Mouse (Mus musculus) yolk sac, embryonic 10.5 days (tissue): ENCODE measurements around the gene Hvcn1.
A peak's percentile ranks its signal among the peaks of the same experiment; 100 is the strongest.

Experiments used
- DNase-seq: peaks from one replicate; pipeline ENCODE4 v3.0.0-alpha.2; 2017; ENCODE audit warnings: low spot score

Hvcn1 gene

DNA sequence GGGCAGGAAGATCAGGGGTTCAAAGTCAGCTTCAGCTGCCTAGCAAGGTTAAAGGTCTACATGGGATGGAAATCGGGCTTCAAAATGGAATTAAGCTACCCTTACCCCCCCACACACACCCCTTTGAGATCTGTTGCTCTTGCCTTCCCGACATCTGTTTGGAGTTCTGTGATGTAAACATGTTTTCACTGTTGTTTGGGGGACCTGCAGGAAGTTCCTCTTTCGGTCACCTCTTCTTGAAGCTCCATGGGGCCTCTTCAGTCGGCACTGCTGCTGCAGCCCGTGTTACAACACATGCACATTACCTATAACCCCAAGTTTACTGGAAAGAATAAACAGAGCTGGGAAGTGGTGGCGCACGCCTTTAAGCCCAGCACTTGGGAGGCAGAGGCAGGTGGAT lies 60.5 kb downstream of the Hvcn1 start:
- DNase-seq: no peak

DNA sequence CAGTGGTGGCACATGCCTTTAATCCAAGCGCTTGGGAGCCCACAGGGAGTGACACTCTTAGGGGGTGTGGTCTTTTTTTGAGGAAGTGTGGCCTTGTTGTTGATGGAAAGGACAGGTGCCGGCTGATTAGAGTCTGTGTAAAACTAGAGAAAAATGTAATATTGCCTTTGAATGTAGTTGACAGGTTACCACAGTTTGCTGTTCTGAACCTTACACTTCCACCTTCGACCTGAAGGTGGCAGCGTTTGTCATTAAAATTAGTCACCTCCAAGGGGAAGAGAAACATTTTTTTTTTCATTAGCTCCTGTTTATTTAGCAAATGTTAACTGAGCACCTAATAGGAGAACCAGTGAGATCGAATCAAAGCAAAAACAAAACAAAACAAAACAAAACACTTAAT lies 61.3 kb downstream of the Hvcn1 start:
- no peak for DNase-seq

DNA sequence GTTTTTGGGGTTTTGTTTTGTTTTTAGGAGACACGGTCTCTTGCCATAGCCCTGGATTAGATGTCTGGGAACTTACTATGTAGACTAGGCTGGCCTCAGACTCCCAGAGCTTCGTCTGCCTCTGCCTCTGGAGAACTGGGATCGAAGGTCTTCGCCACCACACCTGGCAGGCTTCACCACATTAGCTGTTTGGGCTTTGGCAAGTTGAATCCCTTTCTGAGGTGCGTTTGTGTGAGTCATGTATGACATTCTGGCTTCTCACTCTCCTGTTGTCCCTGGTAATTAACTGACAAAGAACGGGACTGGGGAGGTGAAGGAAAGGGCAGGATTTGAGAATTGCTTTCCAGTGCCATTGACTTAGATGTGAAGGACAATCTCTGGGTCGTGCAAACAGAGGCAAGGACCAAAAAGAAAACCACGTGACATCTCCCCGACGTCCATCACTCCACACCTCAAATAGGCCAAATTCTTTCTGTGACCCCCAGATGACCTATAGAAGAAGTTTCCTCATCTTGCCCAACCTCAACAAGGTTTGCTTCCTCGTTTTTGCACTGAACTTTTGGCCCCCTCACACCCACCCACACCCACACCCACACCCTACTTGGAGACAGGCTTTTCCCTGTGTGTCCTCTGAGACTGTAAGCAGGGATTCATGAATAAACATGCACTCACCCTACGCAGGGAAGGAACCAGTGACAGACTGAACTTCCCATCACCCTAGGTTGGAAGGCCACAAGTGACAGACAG lies 62.4 kb downstream of the Hvcn1 start:
- DNase-seq: no peak

DNA sequence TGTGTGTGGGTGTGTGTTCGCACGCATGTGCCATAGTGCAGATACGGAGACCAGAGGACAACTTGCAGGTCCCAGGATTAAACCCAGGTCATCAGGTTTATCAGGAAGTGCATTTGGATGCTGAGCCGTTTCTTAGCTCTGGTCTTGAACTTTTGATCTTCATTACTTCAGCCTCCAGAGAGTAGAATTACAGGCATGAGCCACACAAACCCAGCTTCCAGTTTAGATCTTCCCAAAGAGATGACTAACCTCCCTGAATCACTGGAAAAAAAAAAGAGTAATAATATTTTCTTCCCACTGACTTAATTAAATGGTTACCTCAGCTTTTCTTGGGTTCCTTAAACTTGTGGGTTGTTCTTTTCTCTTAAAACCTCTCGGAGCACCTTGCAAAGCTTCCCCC lies 66.2 kb downstream of the Hvcn1 start:
- no peak for DNase-seq

DNA sequence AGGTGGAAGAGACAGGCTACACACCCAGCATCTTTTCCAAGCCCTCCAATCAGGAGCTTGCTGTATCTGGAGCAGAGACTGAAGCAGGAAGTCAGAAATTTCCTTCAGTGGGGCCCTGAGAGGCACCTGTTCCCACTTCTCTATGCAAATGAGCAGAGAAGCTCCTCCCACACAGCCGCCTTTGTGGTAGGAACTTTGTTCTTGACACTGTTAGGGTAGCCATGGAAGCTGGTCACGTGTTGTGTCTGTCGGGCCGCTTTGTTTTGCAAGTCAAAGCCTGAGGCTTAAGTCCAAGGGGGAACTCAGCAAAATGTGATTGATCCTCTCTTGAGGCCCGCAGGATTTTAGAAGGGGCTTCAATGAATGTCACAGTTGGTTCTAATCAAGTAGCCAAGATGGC lies 68.2 kb downstream of the Hvcn1 start:
- DNase-seq: peak; percentile 83

DNA sequence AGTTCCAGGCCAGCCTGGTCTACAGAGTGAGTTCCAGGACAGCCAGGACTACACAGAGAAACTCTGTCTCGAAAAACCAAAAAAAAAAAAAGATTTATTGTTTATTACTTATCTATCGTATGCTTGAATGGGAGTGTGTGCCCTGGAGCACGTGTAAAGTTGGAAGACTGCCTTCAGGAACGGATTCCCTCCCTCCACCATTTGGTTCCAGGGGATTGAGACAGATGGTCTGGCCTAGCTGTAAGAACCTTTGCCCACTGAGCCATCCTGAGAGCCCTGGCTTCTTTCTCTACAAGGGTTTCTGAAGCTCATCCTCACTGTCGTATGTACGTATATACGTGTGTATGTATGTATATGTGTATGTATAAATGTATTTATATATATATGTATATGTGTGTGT lies 72.3 kb downstream of the Hvcn1 start:
- no peak for DNase-seq

DNA sequence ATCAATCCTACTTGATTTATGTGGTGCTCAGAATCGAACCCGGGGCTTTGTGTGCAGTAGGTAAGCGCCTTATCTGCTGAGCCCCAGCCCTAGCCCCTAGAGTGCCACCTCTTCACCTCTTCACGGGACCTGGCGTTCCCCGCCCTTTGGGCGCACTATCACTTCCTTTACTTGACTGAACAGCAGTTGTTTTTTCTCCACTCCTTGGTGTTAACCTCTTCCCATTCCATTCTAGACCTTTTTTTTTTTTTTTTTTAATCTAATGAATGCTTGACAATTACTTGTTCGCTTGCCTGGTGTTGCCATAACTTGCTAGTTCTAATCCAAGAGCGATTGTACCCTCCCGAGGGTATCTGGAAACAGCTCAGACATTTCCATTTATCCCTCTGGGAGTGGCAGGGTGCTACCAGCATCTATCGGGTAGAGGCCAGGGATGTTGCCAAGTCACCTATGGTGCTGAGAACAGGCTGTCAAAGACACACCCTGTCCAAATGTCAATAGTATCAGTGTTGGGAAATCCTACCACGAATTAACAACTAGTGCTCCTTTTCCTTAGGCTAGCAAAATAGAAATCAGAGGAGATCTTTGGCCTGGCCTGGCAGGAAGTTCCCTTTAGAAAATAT lies 73.3 kb downstream of the Hvcn1 start:
- DNase-seq: peak; percentile 58

DNA sequence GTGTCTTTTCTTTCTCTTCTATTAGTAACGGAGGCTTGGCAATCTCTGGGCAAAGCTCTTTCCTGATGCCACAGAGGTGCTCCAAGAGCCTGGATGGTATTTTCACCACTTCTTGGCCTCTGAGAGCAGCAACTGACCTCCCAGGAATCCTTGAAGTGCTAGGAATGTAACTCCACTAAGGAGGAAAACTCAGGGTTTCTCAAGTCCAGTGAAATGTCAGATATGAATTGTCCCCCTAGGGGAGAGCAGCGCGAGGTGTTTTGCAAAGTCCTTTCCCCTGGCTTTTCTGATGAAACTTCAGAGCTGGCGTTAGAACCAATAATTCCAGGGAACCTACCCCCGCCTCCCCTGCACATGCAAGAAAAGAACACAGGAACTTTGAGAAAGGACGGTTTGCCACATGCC lies 73.8 kb downstream of the Hvcn1 start:
- peak; percentile 66 for DNase-seq

DNA sequence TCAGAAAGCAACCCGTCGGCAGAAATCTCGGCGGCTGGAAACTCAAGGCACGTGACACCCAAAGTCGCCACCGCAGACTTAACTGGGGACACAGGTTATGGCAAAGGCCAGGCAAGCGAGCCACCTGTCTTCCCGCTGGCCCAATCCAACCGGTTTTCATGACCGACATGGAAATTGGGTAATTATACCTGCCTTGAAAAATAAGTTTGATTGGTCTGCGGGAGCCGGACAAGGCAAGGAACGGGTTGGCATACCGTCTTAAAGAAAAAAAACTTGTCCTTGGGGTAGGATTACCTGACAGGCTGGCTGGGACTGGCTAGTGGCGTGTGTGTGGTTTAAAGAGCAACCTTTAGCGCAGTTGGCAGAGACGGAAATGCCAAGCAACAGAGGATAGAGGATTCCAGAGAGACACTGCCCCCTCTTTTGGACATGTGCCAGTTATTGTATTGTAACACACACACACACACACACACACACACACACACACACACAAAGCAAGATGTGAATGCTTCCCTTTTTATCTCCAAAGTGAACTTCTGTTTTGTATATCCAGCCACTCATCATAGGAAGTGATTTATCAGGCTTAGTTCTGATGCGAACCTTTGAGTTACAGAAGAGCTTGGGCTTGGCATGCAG lies 74.3 kb downstream of the Hvcn1 start:
- no peak for DNase-seq

DNA sequence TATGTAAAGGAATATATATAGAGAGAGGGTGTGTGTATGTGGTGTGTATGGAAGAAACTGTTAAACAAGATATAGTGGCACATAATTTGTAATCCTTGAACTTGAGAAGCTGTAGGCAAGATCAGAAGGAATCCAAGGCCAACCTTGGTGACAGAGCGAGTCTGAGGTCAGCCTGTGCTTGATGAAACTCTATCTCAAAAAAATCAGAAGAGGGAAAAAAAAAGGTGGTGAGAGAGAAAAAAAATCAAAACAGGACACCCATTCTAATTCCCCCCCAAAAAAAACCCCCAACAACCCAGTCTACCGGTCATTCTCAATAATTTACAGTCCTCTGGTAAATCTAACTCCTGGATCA lies 77.2 kb downstream of the Hvcn1 start:
- no peak for DNase-seq

DNA sequence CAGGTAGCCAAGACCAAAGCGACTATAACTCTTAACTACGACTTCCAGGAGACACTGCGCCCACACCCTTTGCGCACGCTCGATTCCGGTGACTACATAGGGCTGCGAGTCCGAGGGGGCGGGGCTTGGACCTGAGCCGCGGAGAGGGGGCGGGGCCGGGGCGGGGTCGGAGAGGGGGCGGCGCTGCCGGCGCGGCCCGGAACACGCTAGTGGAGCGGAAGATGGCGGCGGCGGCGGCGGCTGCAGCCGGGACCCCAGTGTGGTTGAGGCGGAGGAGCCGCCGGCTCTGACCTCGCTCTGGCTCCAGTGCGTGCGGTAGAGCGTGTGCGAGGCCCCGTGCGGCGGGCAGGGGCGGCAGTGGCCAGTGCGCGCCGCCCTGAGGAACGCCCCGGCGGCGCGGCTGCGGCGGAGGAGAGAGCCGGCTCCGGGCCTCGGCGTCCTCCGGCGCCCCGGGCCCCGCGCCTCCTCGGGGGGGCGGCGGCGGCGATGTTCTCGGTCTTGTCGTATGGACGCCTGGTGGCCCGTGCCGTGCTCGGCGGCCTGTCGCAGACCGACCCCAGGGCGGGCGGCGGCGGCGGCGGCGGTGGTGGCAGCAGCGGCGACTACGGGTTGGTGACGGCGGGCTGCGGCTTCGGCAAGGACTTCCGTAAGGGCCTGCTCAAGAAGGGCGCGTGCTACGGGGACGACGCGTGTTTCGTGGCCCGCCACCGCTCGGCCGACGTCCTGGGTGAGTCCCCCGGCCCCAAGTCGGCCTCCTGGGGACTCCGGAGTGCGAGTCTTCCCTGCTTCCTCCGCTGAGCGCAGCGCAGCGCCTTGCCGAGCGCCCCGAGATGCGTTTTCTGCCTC lies 77.8 kb downstream of the Hvcn1 start, which contains the start of gene Pptc7:
Pptc7 (plus strand) TSS at position 183 of the 846 bp plus-strand sequence.
- DNase-seq: peak; percentile 93

DNA sequence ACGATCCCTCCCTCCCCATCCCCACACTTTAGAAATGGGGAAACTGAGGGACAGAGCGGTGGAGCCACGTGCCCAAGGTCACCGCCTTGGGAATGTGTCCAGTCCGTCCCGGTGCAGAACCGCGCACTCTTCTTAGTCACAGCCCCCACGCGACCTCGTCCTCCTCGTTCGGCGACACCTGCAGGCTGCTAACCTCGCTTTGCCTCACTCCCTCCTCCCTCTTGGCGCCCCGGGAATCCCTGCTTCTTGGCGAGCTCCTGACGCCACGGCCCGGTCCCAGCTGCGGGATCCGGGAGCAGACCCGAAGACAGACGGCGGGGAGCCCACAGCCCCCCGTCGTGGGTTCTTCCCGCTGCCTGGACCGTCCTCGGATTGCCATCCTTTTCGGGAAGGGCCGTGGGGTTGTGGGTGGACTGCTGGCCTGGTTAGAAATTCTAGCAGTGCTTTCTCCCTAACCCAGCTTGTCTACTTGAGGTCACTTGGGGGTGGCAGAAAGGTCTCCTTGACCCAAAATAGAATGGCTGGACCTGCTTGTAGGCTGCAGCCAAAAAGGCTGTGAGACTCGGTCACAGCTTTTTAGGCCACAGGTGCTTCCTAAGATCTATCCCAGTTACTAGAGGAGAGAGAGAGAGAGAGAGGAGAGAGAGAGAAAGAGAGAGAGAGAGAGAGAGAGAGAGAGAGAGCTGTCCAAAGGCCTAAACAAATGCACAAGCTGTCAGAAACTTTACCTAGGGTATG lies 78.6 kb downstream of the Hvcn1 start:
- peak; percentile 57 for DNase-seq

DNA sequence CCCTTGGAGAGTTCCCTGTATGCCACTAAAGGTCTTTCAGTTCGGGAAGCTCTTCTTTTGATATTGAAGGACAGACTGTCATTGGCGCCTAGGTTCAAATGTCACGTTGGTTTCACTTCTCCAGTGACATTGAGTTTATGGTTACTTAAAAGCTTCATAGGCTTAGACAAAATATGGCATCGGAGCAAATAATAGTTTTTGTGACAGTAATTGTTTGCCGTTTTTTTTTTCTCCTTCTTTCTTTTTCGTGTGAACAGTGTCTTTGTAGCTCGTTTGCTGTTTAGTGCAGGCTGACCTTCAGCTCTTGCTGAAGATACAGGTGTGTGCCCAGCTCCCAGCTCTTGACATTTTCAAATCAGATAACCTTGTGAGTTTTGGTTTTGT lies 79.2 kb downstream of the Hvcn1 start:
- no peak for DNase-seq

DNA sequence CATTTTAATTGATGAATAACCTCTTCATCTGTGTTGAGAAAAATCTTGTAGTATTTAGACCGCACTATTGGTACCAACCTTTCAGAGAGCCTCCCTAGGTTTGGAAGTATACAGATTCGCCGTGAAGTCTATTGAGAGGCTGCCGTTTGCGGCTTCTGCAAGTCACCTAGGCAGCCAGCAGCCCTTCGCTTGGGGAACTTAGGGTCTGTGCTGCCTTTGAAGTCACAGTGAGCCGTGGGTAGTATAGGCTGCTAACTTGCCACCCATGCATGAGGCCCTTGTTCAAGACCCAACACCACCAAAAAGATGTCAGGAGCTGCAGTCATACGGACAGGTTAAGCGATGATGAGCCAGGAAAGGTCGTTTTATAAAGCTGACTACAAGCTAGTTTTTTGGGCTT lies 79.6 kb downstream of the Hvcn1 start:
- DNase-seq: no peak

DNA sequence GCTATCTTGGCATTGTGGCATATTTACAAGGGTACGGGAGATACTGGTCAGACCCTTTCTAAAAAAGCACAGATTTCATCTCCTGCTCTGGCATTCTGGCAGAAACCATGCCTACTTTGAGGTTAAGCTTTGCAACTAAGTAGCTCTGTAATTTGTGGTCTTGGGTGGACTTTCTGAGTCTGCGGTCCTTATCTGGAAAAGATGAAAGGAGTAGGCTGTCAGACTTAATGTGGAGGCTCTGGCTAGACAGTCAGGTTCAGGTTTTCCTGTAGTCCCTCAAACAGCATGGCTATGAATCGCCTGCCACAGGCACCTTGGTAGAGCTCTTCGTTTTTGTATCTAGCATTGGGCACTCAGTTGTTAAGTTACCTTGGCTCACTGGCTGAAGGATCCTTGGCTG lies 80.4 kb downstream of the Hvcn1 start:
- DNase-seq: no peak

DNA sequence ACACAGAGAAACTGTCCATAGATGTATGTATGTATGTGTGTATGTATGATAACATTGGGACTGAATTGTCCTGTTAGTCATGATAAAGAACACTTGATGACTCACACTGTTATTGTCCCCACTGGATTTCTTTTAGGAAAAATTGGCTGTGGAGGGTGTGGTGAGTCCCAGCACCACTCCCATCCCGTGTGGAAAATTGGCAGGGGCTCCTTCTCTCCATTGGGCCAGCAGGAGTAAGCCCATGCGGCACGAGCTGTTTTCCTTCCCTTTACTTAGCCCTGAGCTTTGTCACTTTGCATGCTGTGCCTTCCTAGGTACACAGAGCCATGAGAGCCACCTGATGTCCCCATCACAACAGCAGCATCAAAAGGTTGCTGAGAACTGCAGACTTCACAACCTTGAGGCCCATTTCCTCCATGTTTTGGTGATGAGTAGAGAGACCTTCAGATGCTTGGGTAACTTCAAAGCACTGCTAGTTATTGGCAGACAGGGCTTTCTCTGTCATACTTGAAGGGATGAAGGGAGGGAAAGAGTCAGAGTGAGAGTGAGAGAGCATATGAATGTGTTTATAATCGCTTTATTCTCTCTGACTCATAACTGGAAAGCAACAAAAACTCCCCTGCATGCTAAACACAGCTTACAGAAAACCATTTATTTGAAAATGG lies 81.7 kb downstream of the Hvcn1 start:
- no peak for DNase-seq

DNA sequence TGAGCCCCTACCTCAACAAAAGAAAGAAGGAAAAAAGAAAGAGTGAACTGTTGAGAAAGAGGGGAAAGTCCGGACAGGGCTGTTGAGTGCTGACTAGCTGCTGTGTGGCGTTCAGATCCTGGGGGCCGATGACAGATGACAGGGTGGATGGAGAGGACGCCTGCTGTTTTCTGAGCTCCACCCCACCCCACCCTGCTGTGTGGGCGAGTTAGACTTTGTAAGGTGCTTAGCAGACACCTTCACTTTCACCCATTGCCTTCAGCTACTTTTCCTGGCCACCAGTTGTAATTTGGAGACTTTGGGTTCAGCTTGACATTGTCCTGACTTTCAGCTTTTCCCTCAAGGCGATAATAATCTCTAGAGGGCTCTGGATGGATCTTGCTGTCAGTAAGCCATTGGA lies 84.5 kb downstream of the Hvcn1 start:
- DNase-seq: no peak
